Mouse (Mus musculus) midbrain, embryonic 13.5 days (tissue): ENCODE data around the gene Cd200r4. TPM values are rescaled to one million over a fixed set of nuclear protein-coding genes. Genes with fewer than 3 reads are reported as not detected.

Experiments used
- ATAC-seq: fragments of 200-750 bp; cut with Nextera tagmentation; 2 replicates; pipeline ENCODE4 v1.8.0; 2017; ENCODE audit warnings: mild to moderate bottlenecking, moderate TSS enrichment, moderate library complexity
- H3K27ac ChIP-seq: fragments of 300-500 bp; sonication (generic); 2 replicates; pipeline ENCODE4 v1.5.1; 2015; ENCODE audit warnings: inconsistent platforms, mild to moderate bottlenecking, moderate library complexity
- H3K27me3 ChIP-seq: fragments of 300-500 bp; sonication (generic); 2 replicates; pipeline ENCODE4 v1.6.1; 2015; ENCODE audit warnings: mild to moderate bottlenecking, inconsistent platforms
- H3K36me3 ChIP-seq: fragments of 300-500 bp; sonication (generic); 2 replicates; pipeline ENCODE4 v1.6.1; 2015; ENCODE audit warnings: mild to moderate bottlenecking, inconsistent platforms
- H3K4me1 ChIP-seq: fragments of 300-500 bp; sonication (generic); replicated peaks from 2 replicates; pipeline ENCODE4 v1.6.1; 2015; ENCODE audit warnings: inconsistent platforms
- H3K4me2 ChIP-seq: fragments of 300-500 bp; sonication (generic); replicated peaks from 2 replicates; pipeline ENCODE4 v1.6.1; 2015; ENCODE audit warnings: moderate library complexity, mild to moderate bottlenecking, inconsistent platforms
- H3K4me3 ChIP-seq: fragments of 300-500 bp; sonication (generic); replicated peaks from 2 replicates; pipeline ENCODE4 v1.5.1; 2015; ENCODE audit warnings: mild to moderate bottlenecking, inconsistent platforms
- H3K9ac ChIP-seq: fragments of 300-500 bp; sonication (generic); replicated peaks from 2 replicates; pipeline ENCODE4 v1.6.1; 2015; ENCODE audit warnings: mild to moderate bottlenecking, inconsistent platforms
- H3K9me3 ChIP-seq: fragments of 300-500 bp; sonication (generic); 2 replicates; pipeline ENCODE4 v1.6.1; 2016; ENCODE audit warnings: mild to moderate bottlenecking, inconsistent platforms
- WGBS: fragments of 180-500 bp; shearing (Covaris S2); methylation state at CpG from one replicate; pipeline ENCODE4 v1.1.7; 2015; 5-methylcytosine and 5-hydroxymethylcytosine counted together
- polyA plus RNA-seq: library from polyadenylated mRNA; unstranded; fragments of >200 nt; fragmentation: Nextera tagmentation; extraction: Ambion mirVana; gene quantifications from 2 replicates; pipeline ENCODE4 v1.2.1, GENCODE M21; 2015

Cd200r4 gene
- not detected in 2 replicates for polyA plus RNA-seq

GRCm38 (mm10) chr16:44811544-44811943, at the start of gene Cd200r4:
Gene Cd200r4 (plus strand): TSS chr16:44811733.
- ATAC-seq, result no peak
- Histone ChIP-seq H3K27ac (no peak within 1 kb of the TSS), H3K4me1 (no peaks in the 10 kb centered on the region), H3K9ac (no peak within 1 kb of the TSS), H3K27me3 (no peaks in the 10 kb centered on the region), H3K4me3 (no peak within 1 kb of the TSS), H3K9me3 (no peaks in the 10 kb centered on the region), H3K36me3 (no peaks in the 10 kb centered on the region), H3K4me2 (no peak within 1 kb of the TSS)
- 90% methylated on average over 3 of the region's 3 CpGs for WGBS

GRCm38 (mm10) chr16:44761811-44762210, 49.7 kb upstream of the Cd200r4 start:
- WGBS, result 62% methylated on average over 1 of the region's 1 CpGs

GRCm38 (mm10) chr16:44765555-44766319, 45.8 kb upstream of the Cd200r4 start, which contains the start of gene Cd200r1:
Gene Cd200r1 (plus strand): TSS chr16:44765736.
- Histone ChIP-seq H3K9ac (no peak within 1 kb of the TSS), H3K27ac (no peak within 1 kb of the TSS), H3K4me2 (no peak within 1 kb of the TSS), H3K9me3 (no peaks in the 10 kb centered on the region), H3K36me3 (no peaks in the 10 kb centered on the region), H3K27me3 (no peaks in the 10 kb centered on the region), H3K4me1 (no peaks in the 10 kb centered on the region), H3K4me3 (no peak within 1 kb of the TSS)
- no peak for ATAC-seq
- WGBS, result 84% methylated on average over 22 of the region's 22 CpGs

More at GRCm38 (mm10) chr16:44761811-44762210, 49.7 kb upstream of the Cd200r4 start:
- Histone ChIP-seq H3K4me1 (no peaks in the 10 kb centered on the region), H3K4me3 (no peak overlapping the region), H3K27me3 (no peaks in the 10 kb centered on the region), H3K36me3 (no peaks in the 10 kb centered on the region), H3K4me2 (no peak overlapping the region), H3K9ac (no peak overlapping the region), H3K9me3 (no peaks in the 10 kb centered on the region), H3K27ac (no peak overlapping the region)
- no peak for ATAC-seq

GRCm38 (mm10) chr16:44766320-44766892, 45.1 kb upstream of the Cd200r4 start:
- ATAC-seq, result no peak
- Histone ChIP-seq H3K9ac (no peak overlapping the region), H3K4me2 (no peak overlapping the region), H3K27me3 (no peaks in the 10 kb centered on the region), H3K36me3 (no peaks in the 10 kb centered on the region), H3K4me1 (no peaks in the 10 kb centered on the region), H3K4me3 (no peak overlapping the region), H3K27ac (no peak overlapping the region), H3K9me3 (no peaks in the 10 kb centered on the region)
- WGBS, result 88% methylated on average over 9 of the region's 9 CpGs

DNA sequence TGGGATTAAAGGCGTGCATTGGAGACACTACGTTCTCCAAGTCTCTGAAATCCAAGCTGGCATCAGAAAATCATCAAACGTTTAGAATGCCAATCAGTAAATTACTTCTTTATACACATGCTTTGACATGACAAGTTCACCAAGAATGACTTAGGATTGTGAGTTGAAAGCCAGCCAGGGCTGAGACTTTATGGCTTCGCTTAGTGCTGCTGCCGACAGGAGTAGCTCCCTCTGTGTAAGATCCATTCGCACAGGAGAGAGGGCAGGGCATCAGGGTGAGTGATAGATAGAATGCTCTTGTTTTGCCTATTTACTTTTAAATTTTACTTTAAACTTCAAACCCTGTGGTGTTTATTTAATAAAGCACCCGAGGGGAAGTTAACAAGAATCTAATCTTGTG, 44.0 kb upstream of the Cd200r4 start:
- Histone ChIP-seq H3K27ac (no peak overlapping the region), H3K27me3 (no peaks in the 10 kb centered on the region), H3K4me1 (no peaks in the 10 kb centered on the region), H3K36me3 (no peaks in the 10 kb centered on the region), H3K9me3 (no peaks in the 10 kb centered on the region), H3K4me2 (no peak overlapping the region), H3K4me3 (no peak overlapping the region), H3K9ac (no peak overlapping the region)
- no peak for ATAC-seq
- WGBS, result 94% methylated on average over 7 of the region's 7 CpGs

DNA sequence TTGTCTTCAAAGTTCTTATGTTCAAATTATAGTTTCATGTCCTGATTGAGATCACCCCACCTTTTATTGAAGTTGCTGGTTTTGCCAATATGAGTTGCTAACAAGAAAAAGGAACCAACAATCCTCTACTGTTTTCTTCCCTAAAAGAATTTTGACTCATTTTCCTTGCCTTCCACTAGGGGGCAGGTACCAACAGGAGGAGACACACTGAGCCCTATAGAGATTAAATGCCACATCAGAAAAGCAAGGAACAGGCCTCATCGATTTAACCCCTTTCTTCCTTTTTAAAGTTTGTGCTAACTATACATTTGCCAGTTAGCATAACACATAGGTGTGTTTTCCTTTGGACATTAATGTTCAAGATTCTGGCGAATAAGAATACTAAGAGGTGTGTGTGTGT, 43.6 kb upstream of the Cd200r4 start:
- ATAC-seq, result peak; percentile 37; the same call in 1 of the 2 replicates
- Histone ChIP-seq H3K4me3 (no peak overlapping the region), H3K9me3 (no peaks in the 10 kb centered on the region), H3K27ac (no peak overlapping the region), H3K9ac (no peak overlapping the region), H3K36me3 (no peaks in the 10 kb centered on the region), H3K27me3 (no peaks in the 10 kb centered on the region), H3K4me2 (no peak overlapping the region), H3K4me1 (no peaks in the 10 kb centered on the region)
- WGBS, result 53% methylated on average over 2 of the region's 2 CpGs

DNA sequence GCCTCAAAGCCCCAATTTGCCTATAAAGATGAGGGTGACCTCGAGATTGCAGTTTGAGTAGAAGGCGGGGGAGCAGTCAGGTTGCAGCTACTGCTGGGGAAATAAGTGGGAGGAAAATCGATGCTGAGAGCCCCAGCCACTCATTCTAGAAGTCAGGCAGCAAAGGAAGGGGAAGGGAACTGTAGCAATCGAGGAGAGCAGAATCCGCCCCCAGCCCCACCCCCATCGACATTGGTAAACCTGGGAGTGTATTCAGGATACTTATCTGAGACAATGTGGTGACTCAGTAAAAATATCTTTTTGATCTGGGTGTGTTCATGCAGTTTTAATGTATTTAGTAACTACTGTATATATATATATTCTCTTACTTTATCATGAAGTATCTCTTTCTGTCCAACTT, 39.0 kb upstream of the Cd200r4 start:
- H3K4me1 ChIP-seq, result no peaks in the 10 kb centered on the region
- no peaks in the 10 kb centered on the region for H3K36me3 ChIP-seq
- no peak overlapping the region for H3K4me3 ChIP-seq
- no peak overlapping the region for H3K27ac ChIP-seq
- WGBS, result 80% methylated on average over 6 of the region's 6 CpGs
- H3K4me2 ChIP-seq, result no peak overlapping the region
- no peak for ATAC-seq
- no peaks in the 10 kb centered on the region for H3K9me3 ChIP-seq
- H3K27me3 ChIP-seq, result no peaks in the 10 kb centered on the region
- H3K9ac ChIP-seq, result no peak overlapping the region

- H3K9ac ChIP-seq, result no peak overlapping the region
- 92% methylated on average over 3 of the region's 3 CpGs for WGBS
- no peaks in the 10 kb centered on the region for H3K27me3 ChIP-seq
- ATAC-seq, result no peak
- H3K9me3 ChIP-seq, result no peaks in the 10 kb centered on the region
- H3K36me3 ChIP-seq, result no peaks in the 10 kb centered on the region
- no peak overlapping the region for H3K4me3 ChIP-seq
- H3K4me2 ChIP-seq, result no peak overlapping the region
- no peak overlapping the region for H3K27ac ChIP-seq
- no peaks in the 10 kb centered on the region for H3K4me1 ChIP-seq
These were observed 37.9 kb upstream of the Cd200r4 start for GRCm38 (mm10) chr16:44773673-44774072.

GRCm38 (mm10) chr16:44774201-44774600, 37.3 kb upstream of the Cd200r4 start:
- Histone ChIP-seq H3K4me2 (no peak overlapping the region), H3K9ac (no peak overlapping the region), H3K4me1 (no peaks in the 10 kb centered on the region), H3K9me3 (no peaks in the 10 kb centered on the region), H3K27me3 (no peaks in the 10 kb centered on the region), H3K27ac (no peak overlapping the region), H3K4me3 (no peak overlapping the region), H3K36me3 (no peaks in the 10 kb centered on the region)
- 92% methylated on average over 6 of the region's 6 CpGs for WGBS
- ATAC-seq, result no peak

DNA sequence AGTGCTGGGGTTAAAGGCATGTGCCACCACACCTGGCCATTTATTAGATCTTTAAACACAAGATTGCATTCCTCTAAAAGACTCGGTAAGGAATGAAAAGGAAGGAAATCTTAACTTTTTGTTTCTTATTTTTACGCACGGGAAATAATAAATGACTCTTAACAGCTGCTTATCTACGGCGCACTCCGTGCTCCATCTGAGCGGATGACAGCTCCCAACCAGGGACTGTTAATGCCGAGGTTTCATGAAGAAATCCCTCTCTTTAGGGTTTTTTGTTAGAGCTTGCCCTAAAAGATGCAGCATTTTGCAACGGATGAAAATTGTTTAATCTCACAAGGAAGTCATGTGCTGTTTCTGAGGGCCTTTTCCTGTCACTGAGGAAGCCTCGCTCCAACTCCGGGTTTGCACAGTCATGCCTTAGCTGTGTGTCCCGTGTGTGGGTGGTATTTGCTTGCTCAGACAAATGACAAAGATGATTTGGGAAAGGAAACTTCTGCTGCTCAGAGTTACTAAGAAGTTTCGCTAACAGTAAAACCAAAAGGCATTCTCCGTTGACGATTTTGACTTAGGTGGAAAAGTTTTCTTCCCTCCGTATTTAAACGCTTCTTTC, 32.9 kb upstream of the Cd200r4 start:
- Histone ChIP-seq H3K9me3 (no peaks in the 10 kb centered on the region), H3K4me2 (no peak overlapping the region), H3K27ac (no peak overlapping the region), H3K36me3 (no peaks in the 10 kb centered on the region), H3K4me1 (no peaks in the 10 kb centered on the region), H3K27me3 (no peaks in the 10 kb centered on the region), H3K4me3 (no peak overlapping the region), H3K9ac (no peak overlapping the region)
- WGBS, result 88% methylated on average over 17 of the region's 17 CpGs
- ATAC-seq, result no peak

GRCm38 (mm10) chr16:44779494-44779893, 32.0 kb upstream of the Cd200r4 start:
- H3K4me1 ChIP-seq, result no peaks in the 10 kb centered on the region
- H3K9ac ChIP-seq, result no peak overlapping the region
- no peaks in the 10 kb centered on the region for H3K27me3 ChIP-seq
- ATAC-seq, result no peak
- H3K9me3 ChIP-seq, result no peaks in the 10 kb centered on the region
- H3K27ac ChIP-seq, result no peak overlapping the region
- no peak overlapping the region for H3K4me3 ChIP-seq
- WGBS, result 87% methylated on average over 5 of the region's 5 CpGs
- H3K4me2 ChIP-seq, result no peak overlapping the region
- no peaks in the 10 kb centered on the region for H3K36me3 ChIP-seq

DNA sequence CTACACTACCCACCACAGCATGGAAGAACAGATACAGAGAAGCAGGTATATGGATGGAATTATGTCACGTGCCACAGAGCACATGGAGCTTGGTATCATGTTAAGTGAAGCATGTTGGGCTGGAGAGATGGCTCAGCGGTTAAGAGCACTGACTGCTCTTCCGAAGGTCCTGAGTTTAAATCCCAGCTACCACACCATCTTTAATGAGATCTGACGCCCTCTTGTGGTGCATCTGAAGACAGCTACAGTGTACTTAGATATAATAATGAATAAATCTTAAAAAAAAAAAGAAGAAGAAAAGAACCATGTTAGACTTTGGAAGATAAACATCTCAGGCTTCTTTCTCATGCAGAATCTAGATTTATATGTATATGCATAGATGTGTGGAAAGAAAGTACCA, 30.8 kb upstream of the Cd200r4 start:
- Histone ChIP-seq H3K27ac (no peak overlapping the region), H3K27me3 (no peaks in the 10 kb centered on the region), H3K4me1 (no peaks in the 10 kb centered on the region), H3K9me3 (no peaks in the 10 kb centered on the region), H3K36me3 (no peaks in the 10 kb centered on the region), H3K9ac (no peak overlapping the region), H3K4me3 (no peak overlapping the region), H3K4me2 (no peak overlapping the region)
- no peak for ATAC-seq
- 65% methylated on average over 4 of the region's 4 CpGs for WGBS
